Mouse (Mus musculus) gastrocnemius, postnatal 4 days (tissue): ENCODE measurements around the gene Zzef1. TPM values are rescaled to one million over a fixed set of nuclear protein-coding genes. Genes with fewer than 3 reads are reported as not detected.

Experiments used
- DNase-seq, 2 experiments: peaks; one replicate each; pipeline ENCODE4 v3.0.0; 2021 to 2022; ENCODE audit warnings: low spot score in 2 of 2, mixed read lengths in 2 of 2
- total RNA-seq, 2 experiments: library from RNA; stranded (reverse); gene quantifications; 2 replicates each; pipeline ENCODE4 v1.2.3; 2021

Zzef1 gene
- total RNA-seq, 2 experiments from 2014 or later: 29.5 to 34.7 TPM

DNA sequence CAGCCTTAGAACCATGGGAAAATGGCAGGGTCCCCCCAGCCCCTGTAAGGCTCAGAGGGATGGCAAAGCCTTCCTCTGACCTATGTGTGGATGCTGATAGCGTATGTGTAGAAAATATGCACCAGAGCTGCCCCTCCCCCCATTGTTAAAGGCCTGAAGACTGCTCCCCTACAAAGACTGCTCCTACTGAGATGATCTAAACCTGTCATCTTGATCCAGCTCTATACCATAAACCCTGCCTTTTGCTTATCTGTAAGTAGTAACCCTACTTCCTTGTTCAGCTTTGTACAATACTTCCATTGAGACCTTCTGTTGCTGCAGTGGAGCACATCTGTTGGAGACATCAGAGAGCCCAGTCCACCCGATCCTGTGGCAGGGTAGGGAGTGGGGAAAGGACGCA, 9.2 kb downstream of the Zzef1 start:
- DNase-seq: no peak

DNA sequence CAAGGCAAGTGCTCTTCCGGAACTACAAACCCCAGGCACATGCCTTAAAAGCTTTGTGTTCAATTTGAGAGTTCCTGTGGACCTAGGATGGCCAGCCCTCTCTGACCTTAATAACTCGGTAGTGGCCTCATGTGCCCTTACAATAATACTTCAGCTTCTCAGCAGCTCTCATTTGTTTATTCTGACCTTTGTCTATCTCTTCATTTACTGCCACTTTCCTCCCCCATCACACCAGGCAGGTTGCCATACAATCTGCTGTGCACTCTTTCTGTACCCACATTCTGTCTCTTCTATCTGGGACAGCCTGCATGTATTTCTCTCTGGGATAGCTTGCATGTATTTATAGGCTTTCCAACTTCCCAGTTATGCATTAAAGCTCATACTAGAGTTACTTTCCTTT, 10.5 kb downstream of the Zzef1 start:
- DNase-seq: no peak

DNA sequence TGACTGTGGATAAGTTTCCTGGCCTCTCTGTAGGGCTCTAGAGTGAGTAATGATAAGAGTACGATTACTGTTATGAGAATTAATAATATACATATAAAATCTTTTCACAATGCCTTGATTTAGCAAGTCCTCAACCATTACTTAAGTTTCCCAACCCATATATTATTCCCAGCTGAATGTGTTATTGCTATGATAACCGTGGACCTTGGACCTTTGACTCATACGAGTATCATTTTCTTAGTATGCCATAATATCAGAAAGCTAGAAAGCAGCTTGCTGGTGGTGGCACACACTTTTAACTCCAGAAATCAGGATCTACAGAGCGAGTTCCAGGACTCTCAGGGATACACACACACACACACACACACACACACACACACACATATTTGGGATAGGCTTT, 12.0 kb downstream of the Zzef1 start:
- DNase-seq: no peak

DNA sequence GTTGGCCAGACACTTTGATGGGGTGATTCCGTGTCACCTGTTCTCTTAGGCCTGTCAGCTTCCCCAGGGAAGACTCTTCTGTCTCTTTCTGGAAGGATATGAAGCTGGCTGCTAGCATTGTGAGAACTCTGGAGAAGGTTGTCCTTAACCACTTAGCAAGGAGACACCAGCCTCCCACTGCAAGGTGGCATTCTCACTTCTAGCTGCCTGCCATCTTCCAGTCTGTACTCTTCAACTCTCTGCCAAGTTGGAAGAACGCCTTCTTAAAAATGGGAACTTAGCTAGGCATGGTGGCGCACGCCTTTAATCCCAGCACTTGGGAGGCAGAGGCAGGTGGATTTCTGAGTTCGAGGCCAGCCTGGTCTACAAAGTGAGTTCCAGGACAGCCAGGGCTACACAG, 17.7 kb downstream of the Zzef1 start:
- DNase-seq: no peak

DNA sequence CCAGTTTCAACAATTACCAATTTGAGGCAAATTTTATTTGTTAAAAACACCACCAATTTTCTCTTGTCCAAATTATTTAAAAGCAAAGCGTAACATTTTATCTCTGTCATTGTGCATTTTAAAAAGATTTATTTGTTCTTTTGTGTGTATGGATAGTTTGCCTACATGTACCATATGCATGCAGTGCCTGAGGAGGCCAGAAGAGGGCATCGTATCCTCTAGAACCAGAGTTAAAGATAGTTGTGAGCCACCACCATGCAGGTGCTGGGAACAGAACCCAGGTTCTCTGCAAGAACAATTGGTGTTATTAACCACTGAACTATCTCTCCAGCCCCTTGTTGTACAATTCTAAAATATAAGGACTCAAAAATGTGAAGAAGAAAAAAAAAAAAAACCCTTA, 18.2 kb downstream of the Zzef1 start:
- no peak for DNase-seq

DNA sequence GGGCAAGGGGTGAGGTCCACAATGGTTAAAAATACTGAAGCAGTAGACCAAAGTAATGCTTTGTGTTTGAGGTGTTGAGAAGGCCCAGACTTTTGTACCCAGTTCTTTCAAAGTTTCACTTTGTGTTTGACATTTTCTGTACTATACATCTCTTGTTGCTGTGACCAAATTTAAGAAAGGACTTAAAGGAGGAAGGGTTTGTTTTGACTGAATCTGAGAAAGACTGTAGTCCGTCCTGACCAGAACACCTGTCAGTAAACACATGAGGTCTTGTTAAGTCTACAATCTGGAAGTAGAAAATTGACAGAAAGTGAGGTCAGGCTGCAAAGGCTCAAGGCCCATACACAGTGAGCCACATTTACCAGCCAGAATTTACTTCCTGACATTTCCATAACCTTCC, 20.8 kb downstream of the Zzef1 start:
- no peak for DNase-seq

DNA sequence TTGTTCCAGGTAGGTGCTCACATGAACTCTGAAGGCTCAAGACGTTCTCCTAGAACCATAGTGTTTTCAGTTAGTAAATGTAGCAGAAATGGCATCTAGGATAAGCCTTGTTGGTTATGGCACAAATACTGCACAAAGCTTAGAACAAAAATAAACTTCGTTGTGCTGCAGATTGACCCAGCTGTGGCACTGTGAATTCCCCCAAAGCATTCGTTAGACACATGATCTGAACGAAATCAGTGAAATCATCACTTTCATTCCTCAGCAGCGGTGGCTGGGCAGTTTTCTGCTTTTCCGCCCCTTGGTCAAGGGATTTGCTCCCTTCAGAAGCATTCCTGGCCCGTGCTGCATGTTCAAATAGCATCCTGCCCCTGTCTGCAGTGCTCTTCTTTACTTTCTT, 22.0 kb downstream of the Zzef1 start:
- DNase-seq: no peak

DNA sequence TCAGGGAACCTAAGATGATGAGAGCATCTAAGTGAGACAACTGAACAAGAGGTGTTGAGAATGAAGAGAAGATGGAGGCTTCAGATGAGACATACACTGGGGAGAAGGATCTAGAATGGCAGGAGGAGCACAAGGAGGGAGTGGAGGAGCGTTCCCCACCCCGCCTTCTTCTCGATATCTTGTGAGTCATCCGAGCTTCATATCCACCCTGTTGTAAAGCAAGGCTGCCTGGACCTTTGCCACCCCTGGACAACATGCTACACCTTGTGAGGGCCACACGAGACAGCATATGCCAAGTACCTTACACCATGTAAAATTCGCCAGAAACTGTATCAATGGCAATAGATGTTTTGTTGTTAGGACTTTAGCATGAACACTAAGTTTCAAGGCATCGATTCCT, 25.0 kb downstream of the Zzef1 start:
- DNase-seq: no peak

DNA sequence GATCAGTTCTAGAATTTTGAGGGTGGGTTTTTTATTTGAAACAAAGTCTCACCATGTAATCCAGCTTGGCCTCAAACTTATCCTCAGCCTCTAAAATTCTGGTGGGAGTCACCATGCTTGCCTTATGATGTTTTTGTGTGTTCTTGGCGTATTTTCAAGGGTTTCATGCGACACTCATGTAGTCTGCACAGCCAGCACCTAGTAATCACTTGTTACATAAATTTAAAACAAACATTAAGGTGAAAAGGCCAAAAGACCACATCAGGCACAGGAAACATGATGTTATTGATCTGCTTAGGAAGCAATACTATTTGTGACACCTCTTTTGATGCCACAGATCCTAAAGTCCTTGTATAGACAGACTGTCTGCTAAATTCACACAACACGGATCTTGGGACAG, 33.8 kb downstream of the Zzef1 start:
- no peak for DNase-seq

DNA sequence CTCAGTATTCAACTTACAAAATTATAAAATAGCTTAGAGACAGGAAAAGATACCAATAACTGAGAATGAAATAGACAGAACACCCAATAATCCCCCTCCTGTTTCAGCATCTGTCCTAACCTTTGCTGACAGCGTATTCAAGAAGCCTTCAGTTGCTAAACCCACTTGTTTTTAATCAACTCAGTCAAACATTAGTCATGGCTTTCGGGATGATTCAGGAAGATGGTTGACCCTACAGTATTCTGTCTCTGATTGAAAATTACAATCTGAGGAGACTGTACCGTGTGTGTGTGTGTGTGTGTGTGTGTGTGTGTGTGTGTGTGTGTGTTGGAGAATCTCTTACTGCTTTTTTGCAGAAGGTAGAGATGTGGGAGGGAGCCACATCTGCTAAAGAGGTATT, 46.7 kb downstream of the Zzef1 start:
- no peak for DNase-seq

DNA sequence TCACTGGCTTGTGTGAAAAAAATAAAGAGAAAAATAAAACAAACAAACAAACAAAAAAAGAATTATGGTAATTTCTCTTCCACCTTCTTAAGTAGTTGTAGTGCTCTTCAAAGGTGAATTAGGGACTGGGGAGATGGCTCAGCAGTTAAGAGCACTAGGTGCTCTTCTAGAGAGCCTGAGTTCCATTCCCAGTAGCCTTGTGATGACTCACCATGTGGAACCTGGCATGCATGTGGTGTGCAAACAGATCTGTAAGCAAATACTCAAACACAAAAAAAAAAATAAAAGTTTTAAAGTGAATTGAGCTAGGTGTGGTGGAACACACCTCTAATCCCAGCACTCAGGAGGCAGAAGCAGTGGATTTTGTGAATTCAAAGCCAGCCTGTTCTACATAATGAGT, 47.5 kb downstream of the Zzef1 start:
- DNase-seq: no peak

DNA sequence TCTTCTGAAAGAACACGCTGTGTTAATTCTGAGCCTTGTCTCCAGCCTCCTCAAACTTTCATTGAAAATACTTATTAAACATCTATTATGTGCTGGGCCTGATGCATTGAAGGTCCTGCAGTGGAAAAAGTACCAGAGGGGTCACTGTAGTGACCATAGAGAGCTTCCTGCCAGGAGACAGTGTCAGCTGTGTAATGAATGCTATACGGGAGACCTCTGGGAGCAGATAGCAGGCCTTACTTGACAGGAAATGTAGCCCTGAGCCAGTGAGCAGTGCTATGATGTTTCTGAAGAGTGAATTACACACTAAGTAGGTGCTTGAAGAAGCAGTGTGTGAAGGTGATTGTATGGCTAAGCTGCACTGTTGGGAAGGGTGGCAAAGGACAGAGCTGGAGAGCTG, 49.5 kb downstream of the Zzef1 start:
- no peak for DNase-seq

DNA sequence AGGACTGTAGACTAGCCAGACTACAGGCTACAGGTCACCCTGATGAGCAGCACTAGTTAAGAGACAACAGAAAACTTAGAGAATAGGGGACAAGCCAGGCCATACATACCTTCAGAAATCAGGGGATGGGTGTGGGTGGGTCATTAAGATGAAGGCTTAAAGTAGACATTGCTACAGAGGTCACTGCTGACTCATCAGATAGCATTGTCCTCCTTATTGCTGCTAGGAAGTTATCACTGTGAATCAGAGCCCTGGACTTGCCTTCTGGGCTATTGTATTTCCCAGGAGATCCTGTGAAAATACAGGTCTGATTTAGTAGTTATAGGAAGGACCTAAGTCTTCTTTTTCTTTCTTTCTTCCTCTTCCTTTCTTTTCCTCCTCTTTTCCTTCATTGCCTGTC, 50.7 kb downstream of the Zzef1 start:
- no peak for DNase-seq

DNA sequence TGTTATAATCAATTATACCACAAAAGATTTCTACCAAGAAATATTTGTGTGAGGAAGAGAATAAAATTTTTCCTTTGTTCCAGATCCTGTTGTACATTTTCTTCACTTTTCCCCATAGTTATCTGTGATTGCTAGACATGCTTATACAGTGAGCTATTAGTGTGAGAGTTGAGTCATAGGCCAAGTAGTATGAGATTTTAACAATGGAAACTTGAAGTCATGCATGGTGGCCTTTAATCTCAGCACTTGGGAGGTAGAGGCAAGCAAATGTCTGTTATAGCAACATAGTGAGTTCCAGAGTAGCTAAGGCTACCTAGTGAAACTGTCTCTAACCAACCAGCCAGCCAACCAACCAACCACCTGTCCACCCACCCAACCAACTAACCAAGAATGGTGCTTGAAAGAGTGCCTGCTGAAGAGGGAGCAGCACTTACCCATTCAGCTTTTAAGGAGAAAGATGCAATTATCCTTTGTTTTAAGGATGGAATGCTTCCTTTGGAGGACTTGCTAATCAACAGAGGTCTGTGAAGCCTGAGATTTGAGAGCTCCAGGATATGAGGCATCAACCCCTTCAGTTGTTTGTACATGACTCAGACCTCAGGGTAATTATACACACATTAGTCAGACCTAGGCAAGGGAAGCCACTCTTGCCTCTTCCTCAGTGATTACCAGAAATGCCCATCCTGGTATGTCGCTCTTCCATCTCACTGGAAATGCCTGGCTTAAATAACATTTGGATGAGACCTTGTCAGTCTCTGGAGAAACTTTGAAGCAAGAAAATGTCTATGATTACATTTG, 52.0 kb downstream of the Zzef1 start:
- DNase-seq: no peak

DNA sequence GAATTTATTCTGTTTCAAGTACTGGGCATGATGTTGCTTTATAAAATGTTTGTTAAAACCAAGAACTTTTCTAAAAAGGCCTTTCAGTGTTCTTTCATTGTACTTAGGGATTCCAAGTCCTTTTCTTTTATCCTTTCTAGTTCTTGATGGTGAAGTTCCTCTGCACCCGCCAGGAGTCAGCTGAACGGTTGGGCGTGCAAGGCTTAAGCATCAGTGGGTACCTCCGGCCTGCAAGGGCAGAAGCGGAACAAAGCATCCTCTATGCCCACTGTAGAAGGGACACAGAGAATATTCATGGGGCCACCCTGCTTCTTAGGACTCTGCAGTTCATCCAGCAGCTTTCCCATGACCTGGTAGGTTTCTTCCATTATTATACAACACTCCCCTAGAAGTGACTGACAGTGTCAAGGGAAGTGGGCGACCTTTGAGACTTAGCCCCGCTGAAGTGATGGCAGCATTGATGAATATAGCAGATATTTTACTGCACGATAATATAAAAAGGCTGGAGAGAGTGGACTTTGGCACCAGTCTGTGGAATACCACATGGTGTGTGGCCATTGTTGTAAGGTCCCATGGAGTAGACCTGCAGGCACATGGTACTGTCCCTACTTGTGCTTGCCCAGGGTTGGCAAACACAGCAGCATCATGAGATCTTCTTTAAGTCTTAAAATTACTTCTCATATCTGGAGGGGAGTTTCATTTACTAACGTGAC, 54.5 kb downstream of the Zzef1 start:
- no peak for DNase-seq

DNA sequence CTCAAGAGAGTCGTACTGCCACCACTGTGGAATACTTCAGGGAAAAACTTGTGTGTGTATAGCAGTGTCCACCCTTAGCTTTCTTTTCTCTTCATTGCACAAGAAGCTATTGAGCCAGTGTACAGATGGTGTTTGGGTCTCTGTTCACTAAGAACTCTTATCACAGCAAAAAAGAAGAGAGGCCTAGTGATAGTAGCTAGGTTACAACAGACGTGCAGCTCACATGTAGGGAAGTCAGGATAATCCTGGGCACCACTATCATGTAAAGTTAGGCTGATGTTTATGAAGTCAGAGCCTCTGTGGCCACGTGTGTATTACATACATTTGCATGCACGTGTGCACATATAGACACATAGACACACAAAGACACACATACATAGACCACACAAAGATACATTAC, 55.2 kb downstream of the Zzef1 start:
- no peak for DNase-seq

DNA sequence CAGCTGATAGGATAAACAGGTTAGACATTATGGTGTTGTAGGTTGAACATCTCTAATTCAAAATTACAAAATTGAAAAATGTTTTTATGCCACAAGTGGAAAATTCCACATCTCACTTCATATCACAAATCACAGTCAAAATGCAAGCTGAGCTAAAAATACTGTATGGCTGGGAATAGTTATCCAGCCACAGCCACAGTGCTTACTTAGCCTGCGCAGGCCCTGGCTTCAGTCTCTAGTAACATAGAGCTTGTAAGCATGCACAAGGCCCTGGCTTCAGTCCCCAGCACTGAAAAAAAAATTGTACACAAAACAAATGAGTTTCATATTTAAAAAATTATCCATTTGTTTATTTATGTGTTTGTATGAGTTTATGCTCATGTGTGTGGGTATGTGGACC, 56.1 kb downstream of the Zzef1 start:
- DNase-seq: no peak

DNA sequence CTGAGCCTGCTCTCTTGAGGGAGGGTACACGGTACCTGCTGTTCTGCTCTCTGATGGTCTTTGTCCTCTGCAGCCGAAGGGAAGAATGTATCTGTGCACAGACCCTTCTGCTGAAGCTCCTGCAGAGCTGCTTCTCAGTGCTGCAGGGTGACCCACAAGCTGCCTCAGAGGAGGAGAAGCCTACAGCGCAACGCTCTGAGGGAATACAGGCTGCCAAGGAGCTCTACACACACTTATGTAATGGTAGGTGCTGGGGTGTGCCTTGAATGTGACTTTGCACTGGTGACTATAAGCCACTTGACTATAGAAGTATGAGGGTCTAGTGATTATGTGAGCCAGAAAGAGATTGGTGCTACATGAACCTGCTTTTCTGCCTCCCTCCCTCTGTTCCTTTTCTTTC, 57.1 kb downstream of the Zzef1 start:
- DNase-seq: no peak

DNA sequence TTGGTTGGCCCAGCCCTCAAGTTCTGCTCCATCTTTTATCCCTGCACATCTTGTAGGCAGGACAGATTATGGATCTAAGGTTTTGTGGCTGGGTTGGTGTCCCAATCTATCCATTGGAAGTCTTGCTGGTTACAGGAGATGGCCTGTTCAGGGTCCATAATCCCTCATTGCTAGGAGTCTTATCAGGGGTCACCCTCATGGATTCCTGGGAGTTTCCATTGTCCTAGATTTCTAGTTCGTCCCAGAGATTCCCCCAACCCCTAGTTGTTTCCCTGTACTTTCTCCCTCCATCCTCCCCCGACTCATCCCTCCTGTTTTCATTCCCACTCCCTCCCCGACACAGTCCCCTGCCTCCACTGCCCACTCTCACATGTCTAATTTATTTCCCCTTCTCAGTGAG, 58.2 kb downstream of the Zzef1 start:
- DNase-seq: no peak

DNA sequence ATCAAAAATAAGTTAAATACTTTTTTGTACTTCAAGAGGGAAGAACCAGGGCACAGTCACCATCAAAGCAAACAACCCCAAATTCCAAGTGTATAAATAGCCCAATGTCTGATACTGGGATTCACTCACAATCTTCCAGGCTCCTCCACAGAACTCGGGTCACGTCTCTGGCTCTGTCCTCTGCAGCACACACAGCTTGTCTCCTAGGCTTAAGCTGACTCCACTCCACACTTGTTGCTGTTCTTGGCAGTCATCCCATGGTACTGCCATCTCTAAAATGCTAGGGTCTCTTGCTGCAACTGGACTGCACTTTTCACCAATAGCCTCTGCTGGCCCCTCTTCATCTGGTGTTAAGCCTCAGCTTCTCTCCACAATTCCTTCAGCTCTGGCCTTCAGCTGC, 60.7 kb downstream of the Zzef1 start:
- DNase-seq: no peak

DNA sequence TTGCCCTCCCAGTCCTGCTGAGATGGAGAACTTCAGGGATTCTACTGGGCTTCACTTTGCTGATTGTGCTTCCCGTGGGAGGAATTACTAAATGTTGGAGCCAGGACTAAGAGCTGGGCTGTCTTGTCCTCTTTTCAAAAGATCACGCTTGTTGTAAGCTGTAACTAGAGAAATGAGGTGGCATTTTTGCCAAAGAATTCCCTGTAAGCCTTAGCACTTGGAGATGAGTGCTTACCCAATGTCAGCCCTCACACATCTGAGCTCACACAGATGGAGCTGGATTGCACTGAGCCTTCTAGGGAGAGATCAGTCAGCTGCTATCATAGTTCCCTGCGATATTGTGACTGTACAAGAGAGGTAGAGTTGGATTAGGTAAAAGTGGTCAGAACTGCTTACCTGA, 65.2 kb downstream of the Zzef1 start:
- no peak for DNase-seq

DNA sequence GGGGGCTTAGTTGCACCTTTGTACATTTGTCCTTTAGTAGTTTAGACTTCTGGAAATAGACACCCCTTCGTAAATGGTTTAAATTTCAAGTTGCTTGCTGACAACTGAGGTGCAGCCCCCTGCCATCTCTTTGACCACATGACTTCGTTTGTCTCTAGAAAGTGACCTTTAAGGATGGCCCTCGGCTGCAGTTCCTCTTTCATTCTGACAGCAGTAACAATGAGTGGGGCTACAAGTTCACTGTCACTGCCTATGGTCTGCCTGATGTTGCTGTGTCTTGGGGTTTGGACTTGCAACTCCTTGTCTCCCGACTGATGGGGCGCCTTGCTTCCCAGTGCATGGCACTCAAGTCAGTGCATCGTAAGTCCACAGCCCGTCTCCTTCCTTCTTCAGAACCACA, 70.4 kb downstream of the Zzef1 start:
- DNase-seq: no peak

DNA sequence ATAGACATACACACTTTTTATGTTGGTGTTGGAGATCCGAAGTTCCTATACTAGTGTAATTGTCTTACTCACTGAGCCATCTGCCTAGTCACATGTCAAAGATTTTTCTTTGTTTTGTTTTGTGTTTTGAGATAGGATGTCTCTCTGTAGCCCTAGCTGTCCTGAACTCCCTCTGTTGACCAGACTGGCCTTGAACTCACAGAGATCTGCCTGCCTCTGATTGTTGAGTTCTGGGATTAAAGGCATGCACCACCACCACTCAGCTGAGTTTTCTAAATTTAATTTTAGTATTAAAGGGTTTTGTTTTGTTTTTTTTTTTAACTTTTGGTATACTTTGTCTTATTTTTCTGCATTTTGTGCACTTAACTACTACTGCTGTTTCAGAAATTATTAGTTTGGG, 76.0 kb downstream of the Zzef1 start:
- no peak for DNase-seq
